Mouse (Mus musculus) embryonic fibroblast, embryonic 13.5 days (primary cell): ENCODE results near the gene Cops8.

Source experiments
- CTCF ChIP-seq: IDR thresholded peaks from 2 replicates; pipeline ENCODE4 v1.5.1; 2011; ENCODE audit warnings: mild to moderate bottlenecking, control low read depth, low read length, moderate library complexity, borderline replicate concordance; ENCODE audit not compliant: insufficient read depth
- POLR2A ChIP-seq: IDR thresholded peaks from 2 replicates; pipeline ENCODE4 v1.6.1; 2011; ENCODE audit warnings: low read depth, mild to moderate bottlenecking, control low read depth, low read length, moderate library complexity

GRCm38 (mm10) chr1:90609363-90609762 is 6.6 kb downstream of the Cops8 start:
- no peak for TF ChIP-seq POLR2A
- TF ChIP-seq CTCF, result no peak
